Mouse (Mus musculus) forebrain, embryonic 15.5 days (tissue): ENCODE measurements around the gene Lrrc23. TPM values are rescaled to one million over a fixed set of nuclear protein-coding genes. Genes with fewer than 3 reads are reported as not detected.

Experiments used
- ATAC-seq: fragments of 200-750 bp; cut with Nextera tagmentation; replicated peaks from 2 replicates; pipeline ENCODE4 v1.8.0; 2017; ENCODE audit warnings: mild to moderate bottlenecking, moderate TSS enrichment, moderate library complexity
- H3K27ac ChIP-seq: fragments of 300-500 bp; sonication (generic); replicated peaks from 2 replicates; pipeline ENCODE4 v1.5.1; 2015; ENCODE audit warnings: mild to moderate bottlenecking, inconsistent platforms
- H3K27me3 ChIP-seq: fragments of 300-500 bp; sonication (generic); 2 replicates; pipeline ENCODE4 v1.6.1; 2015; ENCODE audit warnings: inconsistent platforms
- H3K36me3 ChIP-seq: fragments of 300-500 bp; sonication (generic); 2 replicates; pipeline ENCODE4 v1.6.1; 2015; ENCODE audit warnings: mild to moderate bottlenecking, inconsistent platforms
- H3K4me1 ChIP-seq: fragments of 300-500 bp; sonication (generic); 2 replicates; pipeline ENCODE4 v1.6.1; 2015; ENCODE audit warnings: inconsistent platforms
- H3K4me2 ChIP-seq: fragments of 300-500 bp; sonication (generic); replicated peaks from 2 replicates; pipeline ENCODE4 v1.6.1; 2015; ENCODE audit warnings: mild to moderate bottlenecking, inconsistent platforms
- H3K4me3 ChIP-seq: fragments of 300-500 bp; sonication (generic); 2 replicates; pipeline ENCODE4 v1.5.1; 2015; ENCODE audit warnings: mild to moderate bottlenecking, inconsistent platforms
- H3K9ac ChIP-seq: fragments of 300-500 bp; sonication (generic); replicated peaks from 2 replicates; pipeline ENCODE4 v1.6.1; 2015; ENCODE audit warnings: mild to moderate bottlenecking, inconsistent platforms
- H3K9me3 ChIP-seq: fragments of 300-500 bp; sonication (generic); 2 replicates; pipeline ENCODE4 v1.6.1; 2016; ENCODE audit warnings: inconsistent platforms
- WGBS: fragments of 180-500 bp; shearing (Covaris S2); methylation state at CpG from one replicate; pipeline ENCODE4 v1.1.7; 2015; ENCODE audit warnings: mixed read lengths; 5-methylcytosine and 5-hydroxymethylcytosine counted together
- polyA plus RNA-seq: library from polyadenylated mRNA; unstranded; fragments of >200 nt; fragmentation: Nextera tagmentation; extraction: Ambion mirVana; gene quantifications from 2 replicates; pipeline ENCODE4 v1.2.1, GENCODE M21; 2015

Gene Lrrc23
- polyA plus RNA-seq, 1 experiment from 2014 or later = 4.8 TPM

GRCm38 (mm10) chr6:124744755-124745321 is 34.7 kb downstream of the Lrrc23 start:
- Histone ChIP-seq H3K9me3 (no peaks in the 10 kb centered on the region), H3K9ac (peak overlapping the region; percentile 48), H3K4me1 (peaks cover 32% of the 10 kb centered on the region), H3K27me3 (no peaks in the 10 kb centered on the region), H3K36me3 (peaks cover 40% of the 10 kb centered on the region), H3K4me2 (peak overlapping the region; percentile 97), H3K4me3 (peak overlapping the region; percentile 57), H3K27ac (peak overlapping the region; percentile 91)
- no peak for ATAC-seq
- 73% methylated on average over 26 of the region's 26 CpGs for WGBS

- Histone ChIP-seq H3K36me3 (peaks cover 33% of the 10 kb centered on the region), H3K4me3 (no peak overlapping the region), H3K9ac (no peak overlapping the region), H3K27me3 (no peaks in the 10 kb centered on the region), H3K4me1 (peaks cover 42% of the 10 kb centered on the region), H3K27ac (no peak overlapping the region), H3K4me2 (no peak overlapping the region), H3K9me3 (no peaks in the 10 kb centered on the region)
- 94% methylated on average over 8 of the region's 8 CpGs for WGBS
- ATAC-seq = no peak
Measured at GRCm38 (mm10) chr6:124743647-124744046, 35.9 kb downstream of the Lrrc23 start.

- H3K4me3 ChIP-seq = no peak overlapping the region
- WGBS = 89% methylated on average over 15 of the region's 15 CpGs
- peaks cover 45% of the 10 kb centered on the region for H3K4me1 ChIP-seq
- no peak overlapping the region for H3K4me2 ChIP-seq
- no peaks in the 10 kb centered on the region for H3K9me3 ChIP-seq
- no peak overlapping the region for H3K9ac ChIP-seq
- peaks cover 27% of the 10 kb centered on the region for H3K36me3 ChIP-seq
- no peak overlapping the region for H3K27ac ChIP-seq
- H3K27me3 ChIP-seq = no peaks in the 10 kb centered on the region
- ATAC-seq = no peak
Measured at GRCm38 (mm10) chr6:124742839-124743514, 36.5 kb downstream of the Lrrc23 start.

- Histone ChIP-seq H3K4me2 (peak overlapping the region; percentile 73), H3K4me3 (peak overlapping the region; percentile 60), H3K27me3 (no peaks in the 10 kb centered on the region), H3K9me3 (no peaks in the 10 kb centered on the region), H3K4me1 (peaks cover 44% of the 10 kb centered on the region), H3K9ac (peak overlapping the region; percentile 90), H3K36me3 (peaks cover 17% of the 10 kb centered on the region; the same call in 1 of the 2 replicates), H3K27ac (peak overlapping the region; percentile 98)
- no peak for ATAC-seq
- 73% methylated on average over 3 of the region's 3 CpGs for WGBS
Measured at GRCm38 (mm10) chr6:124741842-124742241, 37.7 kb downstream of the Lrrc23 start.

GRCm38 (mm10) chr6:124740888-124741761 is 38.4 kb downstream of the Lrrc23 start, which contains the start of gene Grcc10:
Grcc10 (minus strand) TSS chr6:124741374.
- ATAC-seq = peak; percentile 80
- Histone ChIP-seq H3K27ac (peak within 1 kb of the TSS; percentile 98), H3K4me2 (peak within 1 kb of the TSS; percentile 73), H3K9ac (peak within 1 kb of the TSS; percentile 90), H3K36me3 (peaks cover 17% of the 10 kb centered on the region; the same call in 1 of the 2 replicates), H3K4me3 (peak within 1 kb of the TSS; percentile 60), H3K4me1 (peaks cover 36% of the 10 kb centered on the region), H3K27me3 (no peaks in the 10 kb centered on the region), H3K9me3 (no peaks in the 10 kb centered on the region)
- under 1% methylated on average over 41 of the region's 41 CpGs for WGBS

GRCm38 (mm10) chr6:124740211-124740887 is 39.2 kb downstream of the Lrrc23 start:
- Histone ChIP-seq H3K27me3 (no peaks in the 10 kb centered on the region), H3K36me3 (peaks cover 17% of the 10 kb centered on the region; the same call in 1 of the 2 replicates), H3K9me3 (no peaks in the 10 kb centered on the region), H3K4me2 (peak overlapping the region; percentile 73), H3K4me3 (peak overlapping the region; percentile 60), H3K27ac (peak overlapping the region; percentile 98), H3K4me1 (peaks cover 32% of the 10 kb centered on the region), H3K9ac (peak overlapping the region; percentile 90)
- ATAC-seq = peak; percentile 24
- under 1% methylated on average over 29 of the region's 29 CpGs for WGBS

- peaks cover 27% of the 10 kb centered on the region for H3K4me1 ChIP-seq
- H3K9me3 ChIP-seq = no peaks in the 10 kb centered on the region
- WGBS = 88% methylated on average over 10 of the region's 10 CpGs
- H3K4me3 ChIP-seq = no peak overlapping the region
- no peaks in the 10 kb centered on the region for H3K27me3 ChIP-seq
- H3K4me2 ChIP-seq = peak overlapping the region; percentile 73
- H3K9ac ChIP-seq = 0 out of 2 replicates have a peak overlapping the region, but pooled peaks have one; percentile 90
- H3K36me3 ChIP-seq = peaks cover 12% of the 10 kb centered on the region; the same call in 1 of the 2 replicates
- peak overlapping the region; percentile 98 for H3K27ac ChIP-seq
- ATAC-seq = no peak
Measured at GRCm38 (mm10) chr6:124739231-124739796, 40.2 kb downstream of the Lrrc23 start.

GRCm38 (mm10) chr6:124738511-124739023 is 41.0 kb downstream of the Lrrc23 start, which contains the start of gene Ptpn6:
Ptpn6 (minus strand) TSS chr6:124738714.
- no peaks in the 10 kb centered on the region for H3K27me3 ChIP-seq
- H3K4me3 ChIP-seq = no peak within 1 kb of the TSS
- H3K9ac ChIP-seq = 0 out of 2 replicates have a peak within 1 kb of the TSS, but pooled peaks have one; percentile 90
- H3K4me1 ChIP-seq = peaks cover 27% of the 10 kb centered on the region
- H3K4me2 ChIP-seq = peak within 1 kb of the TSS; percentile 73
- H3K36me3 ChIP-seq = peaks cover 10% of the 10 kb centered on the region; the same call in 1 of the 2 replicates
- ATAC-seq = no peak
- H3K9me3 ChIP-seq = no peaks in the 10 kb centered on the region
- 32% methylated on average over 15 of the region's 15 CpGs for WGBS
- H3K27ac ChIP-seq = peak within 1 kb of the TSS; percentile 98; the same call in 1 of the 2 replicates

GRCm38 (mm10) chr6:124737040-124737439 is 42.5 kb downstream of the Lrrc23 start:
- 92% methylated on average over 11 of the region's 11 CpGs for WGBS
- Histone ChIP-seq H3K27ac (no peak overlapping the region), H3K4me1 (peaks cover 25% of the 10 kb centered on the region), H3K4me3 (no peak overlapping the region), H3K9ac (no peak overlapping the region), H3K36me3 (no peaks in the 10 kb centered on the region), H3K9me3 (no peaks in the 10 kb centered on the region), H3K4me2 (no peak overlapping the region), H3K27me3 (no peaks in the 10 kb centered on the region)
- ATAC-seq = no peak

- Histone ChIP-seq H3K27ac (no peak overlapping the region), H3K27me3 (no peaks in the 10 kb centered on the region), H3K4me2 (no peak overlapping the region), H3K4me1 (peaks cover 11% of the 10 kb centered on the region), H3K4me3 (no peak overlapping the region), H3K9ac (no peak overlapping the region), H3K36me3 (no peaks in the 10 kb centered on the region), H3K9me3 (no peaks in the 10 kb centered on the region)
- 92% methylated on average over 3 of the region's 3 CpGs for WGBS
- no peak for ATAC-seq
Measured at GRCm38 (mm10) chr6:124734417-124734816, 45.1 kb downstream of the Lrrc23 start.
